Mouse (Mus musculus) spleen, embryonic (tissue): Measurements from ENCODE around the gene Lancl1.

Experiments
- CTCF ChIA-PET: fragments of 350-600 bp; sonication (Branson Sonifier 250); formaldehyde crosslinking; loops from one replicate; lab custom pipeline; 2022; lab: Charles Lee

Gene Lancl1

GRCm38 (mm10) chr1:67038246-67038987 is at the start of gene Lancl1:
Gene Lancl1, minus strand, starts transcription at chr1:67038872.
- CTCF ChIA-PET: no interaction called here

- CTCF ChIA-PET: no interaction called here
These were observed 40.5 kb upstream of the Lancl1 start for GRCm38 (mm10) chr1:67079146-67079545.

DNA sequence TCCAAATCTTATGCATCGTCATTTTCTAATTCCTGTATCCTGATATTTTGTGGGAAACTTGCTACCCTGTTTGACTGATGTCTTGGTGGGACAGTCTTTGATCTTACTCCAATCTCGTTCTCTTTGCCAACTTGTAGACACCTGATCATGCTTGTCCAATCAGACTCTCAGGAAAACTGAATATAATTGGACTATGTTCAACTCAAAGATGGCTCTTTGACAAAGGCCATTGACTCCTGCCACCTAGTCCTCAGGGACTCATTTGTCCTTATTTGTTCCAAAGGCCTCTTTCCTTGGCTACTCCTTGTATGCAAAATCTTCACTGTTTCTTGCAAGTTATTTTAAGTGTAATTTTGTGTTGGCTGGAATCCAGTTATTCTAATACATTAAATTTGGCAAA is 40.0 kb upstream of the Lancl1 start:
- CTCF ChIA-PET: no interaction called here

DNA sequence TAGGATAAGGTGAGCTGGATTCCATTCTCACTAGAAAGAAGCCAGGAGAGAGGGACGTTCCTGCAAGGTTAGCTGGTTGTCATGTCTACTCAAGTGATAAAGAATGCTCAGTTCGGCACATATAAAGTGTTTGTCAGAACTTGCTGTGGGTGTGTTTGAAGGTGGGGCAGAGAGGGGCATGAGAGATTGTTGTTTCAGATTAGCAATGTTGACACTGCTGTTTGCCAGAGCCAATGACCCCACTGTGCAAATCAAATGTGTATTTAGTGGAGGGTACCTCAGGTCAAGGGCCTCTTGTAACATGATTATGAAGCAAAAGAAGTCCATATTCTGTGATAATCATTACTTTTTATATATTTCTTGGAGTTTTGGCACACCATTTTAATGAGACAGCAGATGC is 39.1 kb upstream of the Lancl1 start:
- CTCF ChIA-PET: no interaction called here

DNA sequence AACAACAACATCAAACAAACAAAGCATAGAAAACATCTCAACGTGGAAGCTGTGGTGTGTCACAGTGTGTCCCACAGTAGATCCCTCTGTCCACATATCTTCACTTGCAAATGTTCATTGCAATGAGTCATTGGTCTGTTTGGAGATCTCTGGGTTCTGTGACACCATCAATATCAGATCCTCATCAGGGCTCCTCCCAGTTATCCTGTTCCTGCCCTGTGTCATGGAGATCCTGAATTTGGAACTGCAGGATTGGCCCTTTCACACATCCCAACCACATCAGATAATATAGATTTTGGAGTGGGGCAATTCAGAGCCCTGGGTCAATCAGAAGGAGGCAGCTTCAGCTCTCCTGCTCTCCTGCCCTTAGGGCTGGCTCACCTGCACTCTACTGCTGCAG is 28.9 kb upstream of the Lancl1 start:
- CTCF ChIA-PET: no interaction called here

DNA sequence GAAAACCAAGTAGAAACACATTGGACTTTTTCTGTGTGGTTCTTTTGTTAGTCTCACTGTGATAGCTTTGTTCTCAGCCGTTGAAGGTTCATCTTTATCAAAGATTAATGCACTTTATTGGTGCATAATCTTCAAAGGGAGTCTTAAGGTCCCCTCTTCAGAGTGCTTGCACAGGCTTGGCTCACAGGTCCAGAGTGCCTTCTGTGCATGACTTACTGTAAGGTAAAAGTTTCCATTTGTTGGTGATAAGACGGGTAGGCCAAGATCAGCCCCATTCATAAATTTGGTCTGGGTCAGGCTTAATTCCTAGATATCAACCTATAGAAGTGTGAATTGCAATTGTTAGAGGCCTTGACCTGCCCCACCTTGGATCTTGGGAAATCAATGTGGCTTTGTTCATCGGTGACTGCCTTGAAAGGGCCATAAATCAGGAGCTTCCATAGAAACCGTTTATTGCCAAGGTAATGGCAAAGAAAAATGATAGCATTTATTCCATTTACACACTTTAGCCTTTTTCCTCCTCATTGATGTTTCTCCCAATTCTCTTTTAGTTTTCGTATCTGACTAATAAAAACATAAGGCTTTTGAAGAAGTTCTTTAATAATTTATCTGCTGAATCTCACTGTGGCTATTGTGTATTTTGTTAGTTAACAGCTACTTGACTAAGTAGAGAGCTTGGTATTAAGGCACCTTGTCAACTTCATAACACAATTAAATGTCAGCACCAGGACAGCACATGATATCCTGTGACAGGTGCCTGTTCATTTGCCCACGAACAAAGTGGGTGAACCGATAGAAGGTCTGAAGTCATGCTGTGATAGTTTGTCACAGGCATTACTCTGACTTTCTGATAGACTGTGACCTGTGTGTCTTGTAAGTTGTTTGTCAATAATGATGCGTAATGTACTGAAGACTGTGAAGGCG is 26.9 kb upstream of the Lancl1 start:
- CTCF ChIA-PET: no interaction called here

GRCm38 (mm10) chr1:67061456-67062085 is 22.9 kb upstream of the Lancl1 start:
- CTCF ChIA-PET: no interaction called here

DNA sequence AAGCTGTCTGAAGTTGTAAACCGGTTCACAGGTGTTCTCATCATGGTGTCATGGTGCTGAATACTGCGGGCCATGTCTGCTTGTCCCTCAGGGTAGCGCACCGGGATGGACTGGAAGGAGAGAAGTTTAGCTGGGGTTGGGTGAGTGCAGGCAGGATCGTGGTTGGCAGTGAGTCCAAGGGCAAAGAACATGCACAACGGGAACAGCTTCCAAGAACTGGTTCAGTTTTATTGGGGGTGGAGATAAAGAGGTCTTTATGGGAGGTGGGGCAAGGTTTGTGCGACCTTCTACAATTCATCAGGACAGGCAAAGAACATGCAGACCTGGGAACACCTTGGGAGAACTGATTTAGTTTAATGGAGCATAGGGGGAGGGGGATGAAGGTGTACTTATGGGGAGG is 17.1 kb upstream of the Lancl1 start:
- CTCF ChIA-PET: no interaction called here

DNA sequence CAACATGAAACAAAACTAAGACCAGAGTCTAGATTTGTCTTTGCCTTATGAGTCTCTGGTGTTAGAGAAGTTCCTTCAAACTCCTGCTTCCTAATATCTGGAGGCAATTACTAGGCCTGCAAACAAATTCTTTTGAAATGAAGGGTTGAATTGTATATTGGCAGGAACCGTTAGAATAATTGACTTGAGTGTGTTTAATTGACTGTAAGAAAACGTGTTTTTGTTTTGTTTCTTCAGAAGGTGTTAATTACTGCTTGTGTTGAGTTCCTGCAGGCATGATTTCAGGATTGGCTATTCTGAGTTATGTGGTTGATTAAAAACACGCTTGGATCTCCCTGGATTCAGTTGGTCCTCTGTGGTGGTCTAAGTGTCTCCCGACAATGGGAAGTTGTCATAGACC is 14.0 kb upstream of the Lancl1 start:
- CTCF ChIA-PET: no interaction called here

- CTCF ChIA-PET: no interaction called here
These were observed 10.9 kb upstream of the Lancl1 start for GRCm38 (mm10) chr1:67049600-67049999.

DNA sequence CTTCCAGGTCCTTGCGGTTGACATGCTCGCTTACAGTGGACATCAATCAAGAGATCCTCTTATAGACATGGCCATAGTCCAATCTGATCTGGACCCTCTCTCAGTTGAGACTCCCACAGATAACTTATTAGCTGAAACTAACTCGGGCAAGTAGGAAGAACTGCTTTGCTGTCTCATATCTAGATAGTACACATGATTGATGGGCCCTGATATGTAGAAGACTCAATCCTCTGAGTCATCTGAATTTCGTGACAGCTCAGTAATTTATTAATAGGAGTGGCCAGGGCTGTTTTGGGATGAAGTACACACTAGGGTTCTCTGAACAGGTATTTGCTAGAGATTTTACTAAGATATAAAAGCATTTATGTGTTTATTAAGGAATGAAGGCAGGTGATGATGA is 10.0 kb upstream of the Lancl1 start:
- CTCF ChIA-PET: interaction anchor here (0.6 kb wide), 1 partner anchor 99 kb away, joined by 3 read pairs; no protein-coding TSS in a partner anchor

DNA sequence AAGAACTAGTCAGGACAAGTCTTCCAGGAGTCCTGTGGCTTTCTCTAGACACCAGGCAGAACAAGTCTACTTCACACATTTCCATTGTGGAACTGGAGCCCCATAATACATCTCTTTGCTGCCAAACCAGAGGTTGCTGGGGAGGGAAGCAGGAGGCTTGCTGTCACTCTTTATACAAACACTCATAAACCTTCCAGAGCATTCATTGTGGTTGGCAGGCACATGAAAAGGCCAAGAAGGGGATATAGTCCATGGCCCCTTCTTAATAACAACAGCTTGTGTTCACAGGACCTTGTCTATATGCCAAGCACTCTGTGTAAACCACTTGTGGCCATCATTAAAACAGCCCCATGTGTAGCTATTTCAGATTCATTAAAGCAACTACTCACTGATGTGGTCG is 6.4 kb upstream of the Lancl1 start:
- CTCF ChIA-PET: no interaction called here

- CTCF ChIA-PET: no interaction called here
These were observed 3.9 kb upstream of the Lancl1 start for GRCm38 (mm10) chr1:67042583-67042982.

DNA sequence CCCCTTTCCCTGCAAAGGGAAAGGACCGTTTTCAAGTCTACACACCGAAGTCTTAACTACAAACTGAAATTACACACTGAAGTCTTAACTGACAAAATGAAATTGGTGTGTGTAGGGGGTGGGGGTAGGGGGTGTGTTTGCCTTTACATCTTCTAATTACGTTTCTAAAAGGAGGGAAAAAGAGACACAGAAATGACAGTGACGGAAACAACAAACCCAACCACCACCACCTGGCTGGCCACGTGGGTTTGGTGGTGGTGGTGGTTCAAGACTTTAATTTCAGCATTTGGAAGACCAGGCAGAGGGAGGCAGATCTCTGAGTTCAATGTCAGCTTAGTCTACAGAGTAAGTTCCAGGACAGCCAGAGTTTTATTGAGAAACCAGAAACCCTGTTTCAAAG is 411 bp upstream of the Lancl1 start:
- CTCF ChIA-PET: interaction anchor here (0.6 kb wide), 2 partner anchors 50 to 210 kb away, joined by 3 to 8 read pairs; no protein-coding TSS in a partner anchor

- CTCF ChIA-PET: no interaction called here
These were observed 1.5 kb downstream of the Lancl1 start for GRCm38 (mm10) chr1:67037198-67037597.

DNA sequence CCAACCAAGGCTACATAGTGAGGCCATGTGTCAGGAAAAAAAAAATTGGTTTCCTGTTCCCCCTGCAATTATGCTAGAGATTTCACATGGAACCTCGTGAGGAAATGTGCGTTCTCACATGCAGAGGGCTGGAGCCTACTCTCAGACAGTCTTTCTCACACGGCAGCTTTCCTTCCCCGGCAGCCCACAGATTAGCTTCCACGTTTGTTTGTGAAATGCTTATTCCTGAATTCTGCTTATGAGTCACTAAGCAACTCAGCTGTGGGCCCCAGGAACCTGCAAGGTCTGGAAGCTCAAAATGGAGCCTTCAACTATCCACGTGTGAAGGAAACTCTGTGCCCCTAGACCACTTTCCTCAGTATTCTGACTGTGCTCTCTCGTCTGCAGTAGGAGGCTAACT is 5.4 kb downstream of the Lancl1 start:
- CTCF ChIA-PET: interaction anchor here (0.6 kb wide), 1 partner anchor 1803 kb away, joined by 3 read pairs; no protein-coding TSS in a partner anchor

DNA sequence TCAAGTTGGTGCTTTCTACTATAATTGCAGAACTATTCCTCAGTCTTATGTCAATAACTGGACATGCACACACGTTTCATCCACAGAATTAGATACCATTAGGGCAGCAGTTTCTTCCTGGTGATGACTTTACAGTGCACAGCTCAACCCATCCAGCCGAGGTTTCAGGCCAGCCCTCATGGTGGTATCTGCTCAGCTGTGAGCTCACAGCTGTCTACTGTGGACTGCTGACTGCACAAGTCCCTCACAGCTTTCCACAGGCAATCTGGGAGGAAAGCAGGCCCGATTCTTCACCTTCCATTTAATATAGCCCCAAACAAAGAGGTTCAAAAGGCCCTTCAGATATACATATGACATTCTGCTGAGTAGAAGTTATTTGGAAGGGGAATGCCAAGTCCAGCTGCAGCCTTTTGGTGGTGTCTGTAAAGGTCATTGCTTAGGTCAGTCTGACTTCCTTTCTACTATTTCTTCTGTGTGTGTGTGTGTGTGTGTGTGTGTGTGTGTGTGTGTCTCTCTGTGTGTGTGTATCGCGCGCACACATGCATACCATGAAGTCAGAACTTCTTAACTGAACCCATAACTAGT is 11.7 kb downstream of the Lancl1 start:
- CTCF ChIA-PET: no interaction called here

GRCm38 (mm10) chr1:67026142-67026541 is 12.5 kb downstream of the Lancl1 start:
- CTCF ChIA-PET: no interaction called here

- CTCF ChIA-PET: no interaction called here
These were observed 15.9 kb downstream of the Lancl1 start for GRCm38 (mm10) chr1:67022767-67023166.

GRCm38 (mm10) chr1:67022051-67022450 is 16.6 kb downstream of the Lancl1 start:
- CTCF ChIA-PET: no interaction called here

DNA sequence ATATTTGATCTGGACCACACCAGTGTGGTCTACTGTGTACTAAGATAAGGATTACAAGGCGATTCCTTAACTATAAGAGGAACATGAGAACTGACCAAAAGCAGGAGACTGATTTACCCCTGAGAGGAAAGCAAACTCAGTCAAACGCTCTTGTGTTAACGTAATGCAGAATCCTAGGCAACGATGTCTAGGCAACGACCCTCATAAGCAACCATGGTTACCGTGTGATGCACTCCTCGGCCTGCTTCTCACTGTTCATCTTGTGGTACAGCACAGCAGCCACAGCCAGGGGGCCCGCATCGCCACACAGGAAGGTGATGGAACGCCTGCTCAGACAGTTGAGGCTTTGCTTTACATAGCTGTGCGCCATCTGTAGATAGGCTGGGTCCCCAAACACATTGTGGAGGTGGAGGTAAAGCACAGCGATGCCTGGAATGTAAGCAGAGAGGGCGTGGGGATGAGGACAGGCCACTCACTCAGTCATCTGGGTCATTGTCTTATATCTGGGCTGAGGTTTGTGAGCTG is 18.0 kb downstream of the Lancl1 start:
- CTCF ChIA-PET: no interaction called here
